Comparison of ENCODE assay signal across 8 mouse cellular contexts in genomic region chr1:184737876-184738479, GRCm38 (mm10). TPM values are rescaled to one million over a fixed set of nuclear protein-coding genes. Genes with fewer than 3 reads are reported as not detected.
A peak's percentile ranks its signal among the peaks of the same experiment; 100 is the strongest.
DNase-seq lines count a peak whose midpoint lies in the region; ATAC-seq and TF ChIP-seq lines count a peak whose summit lies in the region.

No protein-coding gene starts in this region.

- no peaks in the 10 kb centered on the region for H3K36me3 ChIP-seq in kidney, embryonic 14.5 days (ENCODE audit: control insufficient read depth, insufficient read depth, low read length)
- H3K36me3 ChIP-seq in lung, embryonic 16.5 days (ENCODE audit: control insufficient read depth, insufficient read depth, low read length), result no peaks in the 10 kb centered on the region
- no peaks in the 10 kb centered on the region for H3K36me3 ChIP-seq in small intestine, adult 2 months (ENCODE audit: control insufficient read depth, insufficient read depth, low read length)

- peak; percentile 77 to 79 for DNase-seq in cerebellum, postnatal 10 days
- no peak for DNase-seq in cerebellum, adult 11-12 months
- DNase-seq in 416B (ENCODE audit: low read depth), result peak; percentile 92
- peak; percentile 76 to 83 for DNase-seq in adrenal gland, postnatal 36 days
- peak; percentile 70 for DNase-seq in gastrocnemius, postnatal 14 days

- no peak for TF ChIP-seq POLR2A in small intestine, adult 2 months (IDR thresholded peaks at IDR 0.05; ENCODE audit: low read depth, low read length)

- H3K27ac ChIP-seq in kidney, embryonic 14.5 days (ENCODE audit: low read depth, low read length), result no peak overlapping the region
- no peak overlapping the region for H3K27ac ChIP-seq in lung, embryonic 16.5 days (ENCODE audit: low read length)
- H3K27ac ChIP-seq in small intestine, adult 2 months (ENCODE audit: insufficient read depth, low read depth, low read length), result no peak overlapping the region

- H3K4me1 ChIP-seq in kidney, embryonic 14.5 days (ENCODE audit: control insufficient read depth, insufficient read depth, low read length), result no peaks in the 10 kb centered on the region
- peaks cover 13% of the 10 kb centered on the region for H3K4me1 ChIP-seq in lung, embryonic 16.5 days (replicated peaks; ENCODE audit: control insufficient read depth, insufficient read depth, low read length)
- no peaks in the 10 kb centered on the region for H3K4me1 ChIP-seq in small intestine, adult 2 months (ENCODE audit: control insufficient read depth, insufficient read depth, insufficient read length, low read length)

- no peak overlapping the region for H3K9ac ChIP-seq in kidney, embryonic 14.5 days (ENCODE audit: low read depth, low read length)
- H3K9ac ChIP-seq in lung, embryonic 16.5 days (ENCODE audit: low read length), result 0 out of 2 replicates have a peak overlapping the region, but pooled peaks have one; percentile 13

- WGBS in kidney, embryonic 14.5 days, result 4% methylated on average over 12 of the region's 14 CpGs
- 5% methylated on average over 12 of the region's 14 CpGs for WGBS in lung, embryonic 16.5 days
- WGBS in small intestine, adult 2 months, result 5% methylated on average over 14 of the region's 14 CpGs

- peaks cover 60% of the 10 kb centered on the region for H3K27me3 ChIP-seq in kidney, embryonic 14.5 days (ENCODE audit: control insufficient read depth, insufficient read depth, low read length)
- peaks cover 49% of the 10 kb centered on the region for H3K27me3 ChIP-seq in lung, embryonic 16.5 days (ENCODE audit: control insufficient read depth, insufficient read depth, low read depth, low read length)
- H3K27me3 ChIP-seq in small intestine, adult 2 months (ENCODE audit: control insufficient read depth, insufficient read depth, low read length), result peaks cover 33% of the 10 kb centered on the region

- no peaks in the 10 kb centered on the region for H3K9me3 ChIP-seq in kidney, embryonic 14.5 days (ENCODE audit: control insufficient read depth, low read length)
- no peaks in the 10 kb centered on the region for H3K9me3 ChIP-seq in lung, embryonic 16.5 days (ENCODE audit: control insufficient read depth, low read length)

- intact Hi-C loops in gastrocnemius, postnatal 14 days (cut with DNase I; ENCODE audit: low total_unique reads), result loop anchor here (5.0 to 10.0 kb wide), 2 partner anchors 283 to 471 kb away; no protein-coding TSS in a partner anchor

- TF ChIP-seq CTCF in small intestine, adult 2 months (IDR thresholded peaks at IDR 0.05; ENCODE audit: extremely low read depth, insufficient read length, insufficient replicate concordance, low read depth, low read length), result peak; percentile 66; the same call in 1 of the 2 replicates

- 0 out of 2 replicates have a peak, but pooled peaks have one; percentile 47 for ATAC-seq in kidney, embryonic 14.5 days (ENCODE audit: low FRiP score, low TSS enrichment)
- ATAC-seq in lung, embryonic 16.5 days (ENCODE audit: low read depth), result peak; percentile 75

- no peak overlapping the region for H3K4me3 ChIP-seq in kidney, embryonic 14.5 days (ENCODE audit: low read length)
- H3K4me3 ChIP-seq in lung, embryonic 16.5 days (ENCODE audit: low read length), result no peak overlapping the region
- H3K4me3 ChIP-seq in small intestine, adult 2 months (ENCODE audit: low read depth, low read length), result no peak overlapping the region

- peak overlapping the region; percentile 12; the same call in 1 of the 2 replicates for H3K4me2 ChIP-seq in kidney, embryonic 14.5 days (replicated peaks; ENCODE audit: low read depth, low read length)
- peak overlapping the region; percentile 26; the same call in 1 of the 2 replicates for H3K4me2 ChIP-seq in lung, embryonic 16.5 days (ENCODE audit: low read depth, low read length)

RNA-seq across cellular contexts. Expression of gene Hlx, which starts 5.6 kb away (rescaled TPM):
- total RNA-seq in adrenal gland, postnatal 36 days (2021), result 10 to 100 TPM in 1 of 2 experiments, 1 to 10 TPM in 1; 7.2 to 14.6 TPM
- 10 to 100 TPM; 22.9 to 24.1 TPM for total RNA-seq in gastrocnemius, postnatal 14 days (2021)
- 6.9 and 8.0 TPM in 2 replicates for polyA plus RNA-seq in kidney, embryonic 14.5 days (2014; fragmentation: Nextera tagmentation; extraction: Ambion mirVana)
- polyA plus RNA-seq in lung, embryonic 16.5 days (2015; fragmentation: Nextera tagmentation; extraction: Ambion mirVana), result 25.9 and 28.8 TPM in 2 replicates
- 12.2 and 18.4 TPM in 2 replicates for polyA plus RNA-seq in small intestine, adult 2 months (2012; rRNA removed)
